Mouse (Mus musculus) adrenal gland, postnatal 36 days (tissue): ENCODE data around the gene Gm49333. TPM values are rescaled to one million over a fixed set of nuclear protein-coding genes. Genes with fewer than 3 reads are reported as not detected.
A peak's percentile ranks its signal among the peaks of the same experiment; 100 is the strongest.
"Not testable (repeated sequence)": the region's sequence is repeated elsewhere in the genome, so short reads cannot be mapped to it uniquely, and the experiment has no call there.

Source experiments
- DNase-seq, 2 experiments: peaks; one replicate each; pipeline ENCODE4 v3.0.0; 2021; ENCODE audit warnings: mixed read lengths in 1 of 2
- total RNA-seq, 2 experiments: library from RNA; stranded (reverse); gene quantifications; 2 replicates each; pipeline ENCODE4 v1.2.3; 2021

The Gm49333 gene
- total RNA-seq, 2 experiments from 2014 or later = 0.26 TPM; not detected in 1

- no peak for DNase-seq
Observed at GRCm38 (mm10) chr16:20623211-20623610, 11.8 kb downstream of the Gm49333 start.

GRCm38 (mm10) chr16:20628871-20629391, 17.5 kb downstream of the Gm49333 start:
- DNase-seq = no peak

- DNase-seq = peak; percentile 51 to 61
Observed at GRCm38 (mm10) chr16:20629731-20630634, 18.6 kb downstream of the Gm49333 start, which contains the start of gene Ece2. TSS of gene Ece2 (plus strand) at chr16:20629828.

GRCm38 (mm10) chr16:20637410-20637809, 26.0 kb downstream of the Gm49333 start:
- no peak for DNase-seq

GRCm38 (mm10) chr16:20638367-20638766, 27.0 kb downstream of the Gm49333 start:
- no peak for DNase-seq

GRCm38 (mm10) chr16:20642161-20642560, 30.8 kb downstream of the Gm49333 start:
- DNase-seq = peak; percentile 82 to 86

GRCm38 (mm10) chr16:20643911-20644310, 32.5 kb downstream of the Gm49333 start:
- peak; percentile 59 to 61 for DNase-seq

GRCm38 (mm10) chr16:20651076-20651946, 39.9 kb downstream of the Gm49333 start, which contains the start of gene Psmd2:
TSS of gene Psmd2 (plus strand) at chr16:20651652.
- peak; percentile 98 to 99 for DNase-seq

- DNase-seq = no peak
Observed at GRCm38 (mm10) chr16:20651947-20652310, 40.5 kb downstream of the Gm49333 start.

- DNase-seq = no peak
Observed at GRCm38 (mm10) chr16:20653315-20653714, 41.9 kb downstream of the Gm49333 start.

- DNase-seq = no peak
Observed at GRCm38 (mm10) chr16:20657661-20658060, 46.3 kb downstream of the Gm49333 start.

GRCm38 (mm10) chr16:20668013-20668412, 56.6 kb downstream of the Gm49333 start, which contains the start of gene Eif4g1:
TSS of gene Eif4g1 (plus strand) at chr16:20668313.
- not testable (repeated sequence) for DNase-seq

GRCm38 (mm10) chr16:20670291-20670690, 58.9 kb downstream of the Gm49333 start:
- no peak for DNase-seq

- DNase-seq = no peak
Observed at GRCm38 (mm10) chr16:20671886-20672285, 60.5 kb downstream of the Gm49333 start.

- DNase-seq = peak; percentile 97 to 98
Observed at GRCm38 (mm10) chr16:20672500-20672902, 61.1 kb downstream of the Gm49333 start.

GRCm38 (mm10) chr16:20672965-20673705, 61.7 kb downstream of the Gm49333 start:
- peak; percentile 72 to 83 for DNase-seq

- peak; percentile 63 for DNase-seq
Observed at GRCm38 (mm10) chr16:20673706-20674303, 62.4 kb downstream of the Gm49333 start.

GRCm38 (mm10) chr16:20675213-20675612, 63.8 kb downstream of the Gm49333 start:
- DNase-seq = no peak

- no peak for DNase-seq
Observed at GRCm38 (mm10) chr16:20676702-20677101, 65.3 kb downstream of the Gm49333 start.

GRCm38 (mm10) chr16:20677380-20677779, 66.0 kb downstream of the Gm49333 start:
- DNase-seq = no peak
